Mouse (Mus musculus) olfactory bulb, adult 2 months (tissue): ENCODE results near the gene Tmem141.

ENCODE experiments used
- CTCF ChIP-seq: fragments of 200-500 bp; IDR thresholded peaks from 2 replicates; pipeline ENCODE4 v1.5.1; 2012; ENCODE audit warnings: low read depth, mild to moderate bottlenecking, low read length, moderate library complexity; ENCODE audit not compliant: insufficient read depth
- POLR2A ChIP-seq: fragments of 200-500 bp; IDR thresholded peaks from 2 replicates; pipeline ENCODE4 v1.6.1; 2012; ENCODE audit warnings: mild to moderate bottlenecking, low read depth, low read length, moderate library complexity; ENCODE audit not compliant: insufficient read depth

DNA sequence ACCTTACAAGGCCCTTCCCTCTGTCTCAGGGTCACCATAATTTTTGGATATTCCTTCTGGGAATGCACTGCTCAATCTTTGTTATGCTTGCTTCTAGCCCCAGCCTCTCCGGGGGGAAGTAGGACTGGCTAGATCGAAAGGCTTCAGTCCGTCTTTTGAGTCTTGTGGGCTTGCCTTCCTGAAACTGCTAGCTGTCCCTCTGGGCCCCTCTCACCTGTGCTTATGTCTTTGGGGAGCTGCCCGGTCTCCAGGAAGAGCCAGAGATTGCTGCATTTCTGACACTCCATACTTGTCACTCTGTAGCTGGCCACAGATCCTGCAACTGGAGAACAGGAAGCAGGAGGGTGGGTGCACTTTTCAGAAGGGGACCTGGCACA, 965 bp downstream of the Tmem141 start:
- no peak for TF ChIP-seq POLR2A
- TF ChIP-seq CTCF = no peak
